21 mouse cellular contexts compared by ENCODE assay signal in genomic region chr13:70993522-70993921, GRCm38 (mm10).
DNase-seq lines count a peak whose midpoint lies in the region; ATAC-seq and TF ChIP-seq lines count a peak whose summit lies in the region.
"Had no signal": no experiment of that assay in that cellular context is flagged by ENCODE, and none has a peak within 500 bp of the region (broad histone marks: within the 10 kb centered on the region; RNA-seq: fewer than 3 reads in every experiment).

No protein-coding gene starts in this region.

- TF ChIP-seq RAD21 in CH12.LX (IDR thresholded peaks at IDR 0.05; ENCODE audit: low read depth, low read length) = peak; percentile 33

- no peaks in the 10 kb centered on the region for H3K9me3 ChIP-seq in kidney, embryonic 16.5 days (ENCODE audit: low read length)
- no peaks in the 10 kb centered on the region for H3K9me3 ChIP-seq in CH12.LX (replicated peaks; ENCODE audit: low read length)
- H3K9me3 ChIP-seq: forebrain, embryonic 13.5 days; hindbrain, embryonic 13.5 days; midbrain, embryonic 15.5 days; neural tube, embryonic 15.5 days had no signal

- dilution Hi-C loops in CH12.LX (cut with MboI; ENCODE audit: extremely low pct_ligation_motif_present, extremely low pct_unique_long_range_greater_than_20kb, low sequenced_read_pairs) = no loop called here

- H3K27me3 ChIP-seq in kidney, embryonic 16.5 days (ENCODE audit: insufficient read depth, low read length) = no peaks in the 10 kb centered on the region
- H3K27me3 ChIP-seq in liver, adult 2 months (ENCODE audit: control insufficient read depth, insufficient read depth, low read length) = no peaks in the 10 kb centered on the region
- H3K27me3 ChIP-seq in CH12.LX (replicated peaks) = no peaks in the 10 kb centered on the region
- H3K27me3 ChIP-seq: forebrain, embryonic 13.5 days; megakaryocyte, embryonic 14.5 days; midbrain, embryonic 15.5 days; neural tube, embryonic 15.5 days had no signal

- H3K79me2 ChIP-seq in liver, adult 2 months (ENCODE audit: control insufficient read depth, insufficient read depth, low read length) = no peaks in the 10 kb centered on the region
- H3K79me2 ChIP-seq in CH12.LX (replicated peaks; ENCODE audit: control insufficient read depth, extremely low read depth, insufficient read depth, poor library complexity, severe bottlenecking) = no peaks in the 10 kb centered on the region

- H3K9ac ChIP-seq in kidney, embryonic 16.5 days (replicated peaks; ENCODE audit: low read length) = no peak overlapping the region
- H3K9ac ChIP-seq in liver, adult 2 months (ENCODE audit: low read depth, low read length) = no peak overlapping the region
- no peak overlapping the region for H3K9ac ChIP-seq in CH12.LX (ENCODE audit: insufficient read depth, low read depth)
- H3K9ac ChIP-seq: forebrain, embryonic 13.5 days; hindbrain, embryonic 13.5 days; midbrain, embryonic 15.5 days; neural tube, embryonic 15.5 days had no signal

- no peak for TF ChIP-seq POLR2A in liver, adult 2 months (IDR thresholded peaks at IDR 0.05; ENCODE audit: extremely low read depth, insufficient read depth, low read length)
- no peak for TF ChIP-seq POLR2A in CH12.LX (IDR thresholded peaks at IDR 0.05; ENCODE audit: low read depth, low read length)

- TF ChIP-seq EP300 in CH12.LX (IDR thresholded peaks at IDR 0.05; ENCODE audit: low read length) = no peak

- peak; percentile 34; the same call in 1 of the 2 replicates for TF ChIP-seq CTCF in liver, adult 2 months (IDR thresholded peaks at IDR 0.05; ENCODE audit: low read depth, low read length)
- TF ChIP-seq CTCF in CH12.LX (conservative IDR thresholded peaks at IDR 0.05 in 1 of 2, IDR thresholded peaks at IDR 0.05 in 1 of 2; ENCODE audit: low read depth in 2 of 2, low read length in 2 of 2) = peak in 1 of 2 experiments; percentile 42; a peak in 2 of 4 replicates

- no peak for ATAC-seq in kidney, embryonic 16.5 days (ENCODE audit: low FRiP score, low TSS enrichment)
- ATAC-seq: forebrain, embryonic 13.5 days; midbrain, embryonic 15.5 days had no signal

- in situ Hi-C loops in CH12.LX (cut with MboI; ENCODE audit: low pct_ligation_motif_present, low pct_unique_long_range_greater_than_20kb, low sequenced_read_pairs) = loop anchor here (10.0 kb wide), 1 partner anchor 349 kb away; no protein-coding TSS in a partner anchor

- H3K27ac ChIP-seq in kidney, embryonic 16.5 days (ENCODE audit: low read length) = no peak overlapping the region
- H3K27ac ChIP-seq in liver, adult 2 months (replicated peaks; ENCODE audit: insufficient read depth, low read depth, low read length) = no peak overlapping the region
- H3K27ac ChIP-seq in CH12.LX (ENCODE audit: insufficient read depth, low read depth) = no peak overlapping the region
- H3K27ac ChIP-seq: forebrain, embryonic 13.5 days; hindbrain, embryonic 13.5 days; midbrain, embryonic 15.5 days; neural tube, embryonic 15.5 days had no signal

- H3K4me1 ChIP-seq in kidney, embryonic 16.5 days (ENCODE audit: insufficient read depth, low read length) = no peaks in the 10 kb centered on the region
- no peaks in the 10 kb centered on the region for H3K4me1 ChIP-seq in liver, adult 2 months (ENCODE audit: control insufficient read depth, insufficient read depth, low read length)
- H3K4me1 ChIP-seq in CH12.LX (ENCODE audit: control insufficient read depth in 1 of 2, insufficient read depth in 2 of 2) = peaks cover 0 to 3% of the 10 kb centered on the region in 2 experiments; a peak in 1 of 4 replicates
- H3K4me1 ChIP-seq: forebrain, embryonic 13.5 days; hindbrain, embryonic 13.5 days; megakaryocyte, embryonic 14.5 days; midbrain, embryonic 15.5 days; neural tube, embryonic 15.5 days had no signal

- WGBS in kidney, embryonic 16.5 days = 67% methylated on average over 1 of the region's 1 CpGs
- 56% methylated on average over 1 of the region's 1 CpGs for WGBS in liver, adult 2 months

- DNase-seq in kidney, adult 11 months = peak; percentile 6
- peak; percentile 35 for DNase-seq in liver, adult 2 months (ENCODE audit: extremely low read depth, low read depth, low spot score)
- DNase-seq in liver (no peak), 3T3-L1 (ENCODE audit: low read depth, low spot score) (peak; percentile 18), CH12.LX (ENCODE audit: extremely low read depth) (no peak)
- DNase-seq in ovary, postnatal 36 days (ENCODE audit: low spot score) = no peak
- no peak for DNase-seq in adrenal gland, postnatal 10 days
- DNase-seq: adrenal gland, postnatal 36 days; cerebellum, adult 8-10 months; gastrocnemius, postnatal 10 days; heart, postnatal 14 days; left cerebral cortex, postnatal 4 days; right cerebral cortex, postnatal 4 days had no signal

- no peaks in the 10 kb centered on the region for H3K36me3 ChIP-seq in kidney, embryonic 16.5 days (ENCODE audit: insufficient read depth, low read length)
- H3K36me3 ChIP-seq in liver, adult 2 months (ENCODE audit: control insufficient read depth, insufficient read depth, low read length) = no peaks in the 10 kb centered on the region
- no peaks in the 10 kb centered on the region for H3K36me3 ChIP-seq in CH12.LX (replicated peaks in 1 of 2; ENCODE audit: control insufficient read depth in 1 of 2, insufficient read depth in 1 of 2, low read length in 1 of 2)
- H3K36me3 ChIP-seq: G1E; hindbrain, embryonic 13.5 days; midbrain, embryonic 15.5 days; neural tube, embryonic 15.5 days had no signal

- H3K4me3 ChIP-seq in kidney, embryonic 16.5 days (ENCODE audit: low read length) = no peak overlapping the region
- H3K4me3 ChIP-seq in liver, adult 2 months (ENCODE audit: insufficient read depth, low read depth, low read length) = no peak overlapping the region
- H3K4me3 ChIP-seq in CH12.LX (replicated peaks in 1 of 3; ENCODE audit: low read depth in 2 of 3, low read length in 2 of 3, poor library complexity in 1 of 3) = no peak overlapping the region
- H3K4me3 ChIP-seq: forebrain, embryonic 13.5 days; hindbrain, embryonic 13.5 days; megakaryocyte, embryonic 14.5 days; midbrain, embryonic 15.5 days; neural tube, embryonic 15.5 days had no signal

- no peak overlapping the region for H3K4me2 ChIP-seq in kidney, embryonic 16.5 days (replicated peaks; ENCODE audit: low read depth, low read length)
- no peak overlapping the region for H3K4me2 ChIP-seq in CH12.LX (ENCODE audit: insufficient read depth, low read depth, poor library complexity, severe bottlenecking)
- H3K4me2 ChIP-seq: forebrain, embryonic 13.5 days; hindbrain, embryonic 13.5 days; liver, embryonic 11.5 days; midbrain, embryonic 15.5 days; neural tube, embryonic 15.5 days had no signal

TF ChIP-seq in CH12.LX, 34 proteins besides CTCF, POLR2A, EP300 and RAD21:
- TF ChIP-seq IRF4 (IDR thresholded peaks at IDR 0.05; ENCODE audit: low read depth, low read length) (no peak), SMC3 (IDR thresholded peaks at IDR 0.05; ENCODE audit: low read depth, low read length) (peak; percentile 25; the same call in 1 of the 2 replicates)

Comparison
In these comparisons a context has a peak if more than half of its experiments do, and no peak if none do; other contexts are left out.
1. DNase-seq: peak in kidney, adult 11 months (single experiment), liver, adult 2 months (single experiment) and 3T3-L1 (single experiment); none in liver (single experiment), CH12.LX (single experiment), ovary, postnatal 36 days (single experiment) and adrenal gland, postnatal 10 days (single experiment).